Mouse (Mus musculus): Measurements from ENCODE around the gene Gmpr2. TPM values are rescaled to one million over a fixed set of nuclear protein-coding genes. Genes with fewer than 3 reads are reported as not detected.

Gene Gmpr2
- polyA plus RNA-seq, 1 experiment from 2014 or later, result 45.7 TPM

GRCm38 (mm10) chr14:55644261-55644888 lies 27.4 kb upstream of the Gmpr2 start:
- Histone ChIP-seq H3K9ac (peak overlapping the region; percentile 92), H3K27ac (replicated peaks) (0 out of 2 replicates have a peak overlapping the region, but pooled peaks have one; percentile 7), H3K9me3 (no peaks in the 10 kb centered on the region), H3K4me1 (replicated peaks) (peaks cover 28% of the 10 kb centered on the region), H3K4me3 (peak overlapping the region; percentile 82), H3K4me2 (peak overlapping the region; percentile 81), H3K36me3 (peaks cover 11% of the 10 kb centered on the region), H3K27me3 (no peaks in the 10 kb centered on the region)
- WGBS, result 26% methylated on average over 17 of the region's 17 CpGs
- ATAC-seq (ENCODE audit: low FRiP score, low read depth), result no peak

- no peak for ATAC-seq (ENCODE audit: low FRiP score, low read depth)
- no peaks in the 10 kb centered on the region for H3K27me3 ChIP-seq
- no peak within 1 kb of the TSS for H3K4me2 ChIP-seq
- H3K4me3 ChIP-seq, result no peak within 1 kb of the TSS
- no peaks in the 10 kb centered on the region for H3K9me3 ChIP-seq
- WGBS, result 96% methylated on average over 2 of the region's 2 CpGs
- H3K36me3 ChIP-seq, result no peaks in the 10 kb centered on the region
- H3K9ac ChIP-seq, result no peak within 1 kb of the TSS
- H3K4me1 ChIP-seq (replicated peaks), result peaks cover 5% of the 10 kb centered on the region
- H3K27ac ChIP-seq (replicated peaks), result no peak within 1 kb of the TSS
These were observed 21.9 kb upstream of the Gmpr2 start, which contains the start of gene Tssk4 for GRCm38 (mm10) chr14:55649884-55650283. Tssk4 (plus strand) TSS chr14:55650184.

DNA sequence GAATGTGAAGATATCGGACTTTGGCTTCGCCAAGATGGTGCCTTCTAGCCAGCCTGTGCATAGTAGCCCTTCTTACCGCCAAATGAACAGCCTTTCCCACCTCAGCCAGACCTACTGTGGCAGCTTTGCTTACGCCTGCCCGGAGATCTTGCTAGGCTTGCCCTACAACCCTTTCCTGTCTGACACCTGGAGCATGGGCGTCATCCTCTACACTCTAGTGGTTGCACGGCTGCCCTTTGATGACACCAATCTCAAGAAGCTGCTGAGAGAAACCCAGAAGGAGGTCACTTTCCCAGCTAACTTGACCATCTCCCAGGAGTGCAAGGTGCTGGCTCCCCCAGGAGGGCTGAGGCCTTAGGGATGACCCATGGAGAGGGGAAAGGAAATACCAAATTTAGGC lies 20.2 kb upstream of the Gmpr2 start:
- H3K27ac ChIP-seq (replicated peaks), result no peak overlapping the region
- no peaks in the 10 kb centered on the region for H3K27me3 ChIP-seq
- no peaks in the 10 kb centered on the region for H3K36me3 ChIP-seq
- no peak overlapping the region for H3K4me2 ChIP-seq
- no peaks in the 10 kb centered on the region for H3K9me3 ChIP-seq
- H3K4me3 ChIP-seq, result no peak overlapping the region
- no peak for ATAC-seq (ENCODE audit: low FRiP score, low read depth)
- WGBS, result 90% methylated on average over 7 of the region's 7 CpGs
- no peaks in the 10 kb centered on the region for H3K4me1 ChIP-seq (replicated peaks)
- no peak overlapping the region for H3K9ac ChIP-seq

DNA sequence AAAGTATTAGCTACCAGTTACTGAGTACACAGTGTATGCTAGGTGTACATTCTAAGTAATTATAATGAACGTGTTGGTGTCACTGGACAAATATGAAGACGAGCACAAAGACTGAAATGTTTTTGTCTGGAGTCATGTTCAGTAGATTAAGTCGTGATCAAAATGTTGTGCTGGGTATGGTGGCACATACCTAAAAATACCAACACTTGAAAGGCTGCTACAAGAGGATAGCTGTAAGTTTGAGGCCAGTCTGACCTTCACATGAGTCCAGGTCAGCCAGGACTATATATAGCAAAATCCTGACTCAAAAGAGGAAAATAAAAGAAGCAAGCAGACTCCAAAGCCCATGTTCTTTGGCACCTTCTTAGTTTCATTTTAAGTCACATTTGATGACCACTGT lies 14.8 kb upstream of the Gmpr2 start:
- Histone ChIP-seq H3K27ac (replicated peaks) (no peak overlapping the region), H3K4me1 (replicated peaks) (peaks cover 14% of the 10 kb centered on the region), H3K9me3 (no peaks in the 10 kb centered on the region), H3K27me3 (no peaks in the 10 kb centered on the region), H3K36me3 (peaks cover 20% of the 10 kb centered on the region), H3K4me2 (no peak overlapping the region), H3K4me3 (no peak overlapping the region), H3K9ac (no peak overlapping the region)
- no peak for ATAC-seq (ENCODE audit: low FRiP score, low read depth)
- WGBS, result 90% methylated on average over 3 of the region's 3 CpGs

DNA sequence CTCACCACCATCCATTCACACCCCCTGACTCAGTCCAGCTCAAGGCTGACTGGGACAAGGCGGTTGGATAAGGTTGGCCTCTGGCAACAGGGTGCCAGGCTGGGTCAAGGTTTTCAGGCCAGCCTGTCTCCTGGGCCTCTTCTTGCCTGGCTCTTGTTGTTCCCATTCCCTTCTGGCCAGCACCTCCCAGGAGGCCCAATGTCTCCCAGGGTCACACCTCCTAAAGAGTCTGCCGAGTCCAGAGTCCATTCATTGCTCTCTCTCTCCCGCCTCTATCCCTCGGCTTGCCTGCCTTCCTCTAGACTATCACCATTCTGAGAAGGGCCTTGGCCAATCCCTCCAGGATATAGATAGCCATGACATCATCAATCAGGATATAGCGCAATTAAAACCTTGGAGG lies 13.7 kb upstream of the Gmpr2 start:
- H3K9ac ChIP-seq, result no peak overlapping the region
- H3K27me3 ChIP-seq, result no peaks in the 10 kb centered on the region
- H3K4me2 ChIP-seq, result no peak overlapping the region
- no peaks in the 10 kb centered on the region for H3K9me3 ChIP-seq
- no peak overlapping the region for H3K4me3 ChIP-seq
- ATAC-seq (ENCODE audit: low FRiP score, low read depth), result no peak
- 96% methylated on average over 5 of the region's 5 CpGs for WGBS
- peaks cover 28% of the 10 kb centered on the region for H3K36me3 ChIP-seq
- H3K4me1 ChIP-seq (replicated peaks), result peaks cover 14% of the 10 kb centered on the region
- no peak overlapping the region for H3K27ac ChIP-seq (replicated peaks)

- peak within 1 kb of the TSS; percentile 87 for H3K27ac ChIP-seq (replicated peaks)
- no peaks in the 10 kb centered on the region for H3K9me3 ChIP-seq
- ATAC-seq (ENCODE audit: low FRiP score, low read depth), result peak; percentile 96
- peak within 1 kb of the TSS; percentile 69 for H3K9ac ChIP-seq
- H3K27me3 ChIP-seq, result no peaks in the 10 kb centered on the region
- peak within 1 kb of the TSS; percentile 58 for H3K4me2 ChIP-seq
- H3K36me3 ChIP-seq, result peaks cover 35% of the 10 kb centered on the region
- peak within 1 kb of the TSS; percentile 75 for H3K4me3 ChIP-seq
- H3K4me1 ChIP-seq (replicated peaks), result peaks cover 14% of the 10 kb centered on the region
- WGBS, result under 1% methylated on average over 39 of the region's 39 CpGs
These were observed 11.7 kb upstream of the Gmpr2 start, which contains the start of gene Mdp1 for GRCm38 (mm10) chr14:55659960-55660573. Mdp1 (minus strand) TSS chr14:55660508.

DNA sequence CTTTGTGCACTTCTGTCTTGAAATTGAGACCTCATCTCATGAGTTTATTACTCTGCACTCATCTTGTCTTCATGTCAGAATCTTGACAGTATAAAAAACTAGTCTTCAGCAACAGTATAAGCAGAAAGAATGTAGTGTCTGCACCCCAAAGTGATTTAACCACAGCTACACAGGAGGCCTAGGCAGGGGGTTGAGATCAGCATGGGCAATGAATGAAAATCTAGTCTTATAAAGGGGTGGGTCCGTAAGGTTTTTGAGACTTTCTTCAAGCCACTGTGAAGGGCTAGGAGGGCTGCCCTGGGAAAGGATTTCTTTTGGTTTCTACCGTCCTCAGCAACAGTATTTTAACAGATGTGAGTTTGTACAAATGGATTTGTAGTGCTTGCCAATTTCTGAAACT lies 11.1 kb upstream of the Gmpr2 start:
- Histone ChIP-seq H3K4me2 (peak overlapping the region; percentile 58), H3K9ac (no peak overlapping the region), H3K27ac (replicated peaks) (peak overlapping the region; percentile 87), H3K36me3 (peaks cover 35% of the 10 kb centered on the region), H3K27me3 (no peaks in the 10 kb centered on the region), H3K9me3 (no peaks in the 10 kb centered on the region), H3K4me3 (peak overlapping the region; percentile 75), H3K4me1 (replicated peaks) (peaks cover 14% of the 10 kb centered on the region)
- WGBS, result 35% methylated on average over 2 of the region's 2 CpGs
- ATAC-seq (ENCODE audit: low FRiP score, low read depth), result no peak; the same call in none of the 2 replicates

GRCm38 (mm10) chr14:55671486-55671832 lies 282 bp upstream of the Gmpr2 start:
- Histone ChIP-seq H3K27me3 (no peaks in the 10 kb centered on the region), H3K36me3 (peaks cover 19% of the 10 kb centered on the region), H3K4me2 (peak overlapping the region; percentile 65), H3K9ac (peak overlapping the region; percentile 67), H3K27ac (replicated peaks) (peak overlapping the region; percentile 93), H3K9me3 (no peaks in the 10 kb centered on the region), H3K4me1 (replicated peaks) (peaks cover 28% of the 10 kb centered on the region), H3K4me3 (peak overlapping the region; percentile 65)
- peak; percentile 63 for ATAC-seq (ENCODE audit: low FRiP score, low read depth)
- under 1% methylated on average over 12 of the region's 12 CpGs for WGBS

- H3K36me3 ChIP-seq, result peaks cover 27% of the 10 kb centered on the region
- 88% methylated on average over 7 of the region's 7 CpGs for WGBS
- peak overlapping the region; percentile 65 for H3K4me2 ChIP-seq
- peak overlapping the region; percentile 93; the same call in 1 of the 2 replicates for H3K27ac ChIP-seq (replicated peaks)
- ATAC-seq (ENCODE audit: low FRiP score, low read depth), result no peak
- no peaks in the 10 kb centered on the region for H3K27me3 ChIP-seq
- peak overlapping the region; percentile 45 for H3K9ac ChIP-seq
- peaks cover 28% of the 10 kb centered on the region for H3K4me1 ChIP-seq (replicated peaks)
- H3K4me3 ChIP-seq, result peak overlapping the region; percentile 65
- H3K9me3 ChIP-seq, result no peaks in the 10 kb centered on the region
These were observed 960 bp downstream of the Gmpr2 start for GRCm38 (mm10) chr14:55672741-55673060.

GRCm38 (mm10) chr14:55677615-55678014 lies 5.9 kb downstream of the Gmpr2 start:
- Histone ChIP-seq H3K27ac (replicated peaks) (no peak overlapping the region), H3K27me3 (no peaks in the 10 kb centered on the region), H3K36me3 (peaks cover 45% of the 10 kb centered on the region), H3K4me1 (replicated peaks) (peaks cover 18% of the 10 kb centered on the region), H3K4me2 (no peak overlapping the region), H3K9ac (no peak overlapping the region), H3K4me3 (no peak overlapping the region), H3K9me3 (no peaks in the 10 kb centered on the region)
- no peak for ATAC-seq (ENCODE audit: low FRiP score, low read depth)
- WGBS, result 93% methylated on average over 4 of the region's 4 CpGs

DNA sequence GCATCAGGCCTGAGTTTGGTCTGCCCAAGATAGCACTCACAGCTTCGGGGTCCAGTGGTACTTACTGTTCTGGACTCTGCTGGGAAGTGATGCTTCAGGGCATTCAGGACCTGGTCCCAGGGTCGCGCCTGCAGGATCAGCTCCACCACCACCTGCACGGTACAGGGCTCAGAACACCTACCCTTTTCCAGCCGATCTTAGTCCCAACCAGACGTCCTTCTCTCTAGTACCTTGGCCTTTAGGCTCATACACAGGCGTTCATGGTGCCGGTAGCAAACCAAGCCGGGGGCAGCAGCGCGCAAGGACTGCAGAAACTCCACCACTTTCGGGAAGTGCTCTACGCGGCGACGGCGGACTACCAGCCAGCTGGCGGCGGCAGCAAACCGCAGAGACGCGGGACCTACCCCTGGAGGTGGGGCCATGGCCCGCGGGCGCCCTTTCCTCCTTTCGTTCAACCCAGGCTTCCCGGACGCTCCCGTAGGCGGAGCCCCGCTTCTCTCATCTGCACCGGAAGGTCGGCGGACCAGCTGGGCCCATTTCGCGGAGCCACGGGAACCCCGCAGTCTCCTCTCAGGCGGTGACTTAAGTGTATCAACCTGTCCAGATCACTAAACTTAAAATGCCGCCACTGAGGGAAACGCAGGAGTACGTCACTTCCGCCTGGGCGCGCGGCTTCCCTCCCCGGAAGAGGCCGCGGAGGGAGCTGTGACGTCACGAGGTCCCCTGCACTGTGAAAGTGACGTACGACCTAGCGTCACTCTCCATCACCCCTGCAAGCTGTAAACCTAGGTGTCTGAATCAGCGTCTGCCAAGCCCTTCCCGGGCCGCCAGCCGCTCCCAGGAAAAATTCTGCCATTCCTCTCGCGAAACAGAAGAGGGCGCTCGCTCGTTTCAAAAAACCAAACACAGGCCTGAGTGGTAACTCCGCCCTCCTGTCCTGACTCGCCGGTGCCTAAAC lies 9.7 kb downstream of the Gmpr2 start, which contains the start of gene Tinf2:
Gene Tinf2, minus strand, starts transcription at position 661 of the 958 bp plus-strand sequence.
- H3K36me3 ChIP-seq, result peaks cover 32% of the 10 kb centered on the region
- ATAC-seq (ENCODE audit: low FRiP score, low read depth), result peak; percentile 99
- peak within 1 kb of the TSS; percentile 59 for H3K9ac ChIP-seq
- peak within 1 kb of the TSS; percentile 78 for H3K4me3 ChIP-seq
- WGBS, result under 1% methylated on average over 66 of the region's 66 CpGs
- peak within 1 kb of the TSS; percentile 90 for H3K4me2 ChIP-seq
- H3K27ac ChIP-seq (replicated peaks), result peak within 1 kb of the TSS; percentile 81
- H3K4me1 ChIP-seq (replicated peaks), result peaks cover 13% of the 10 kb centered on the region
- no peaks in the 10 kb centered on the region for H3K9me3 ChIP-seq
- no peaks in the 10 kb centered on the region for H3K27me3 ChIP-seq

GRCm38 (mm10) chr14:55682118-55682493 lies 10.4 kb downstream of the Gmpr2 start:
- Histone ChIP-seq H3K9me3 (no peaks in the 10 kb centered on the region), H3K27me3 (no peaks in the 10 kb centered on the region), H3K4me3 (peak overlapping the region; percentile 78), H3K36me3 (peaks cover 26% of the 10 kb centered on the region), H3K4me1 (replicated peaks) (peaks cover 13% of the 10 kb centered on the region), H3K27ac (replicated peaks) (peak overlapping the region; percentile 81), H3K4me2 (peak overlapping the region; percentile 90), H3K9ac (peak overlapping the region; percentile 38)
- 12% methylated on average over 3 of the region's 3 CpGs for WGBS
- no peak; the same call in 1 of the 2 replicates for ATAC-seq (ENCODE audit: low FRiP score, low read depth)
